Mouse (Mus musculus) hindbrain, embryonic 13.5 days (tissue): ENCODE measurements at regions not wholly inside any gene's neighbourhood (a gene's known extent, or its start where the extent isn't known, plus 50 kb on each side); places are given as distances from the start of the nearest gene placed in this dataset.

Source experiments
- ATAC-seq: fragments of 200-750 bp; cut with Nextera tagmentation; 2 replicates; pipeline ENCODE4 v1.8.0; 2017; ENCODE audit warnings: moderate TSS enrichment; ENCODE audit not compliant: low FRiP score
- H3K27ac ChIP-seq: fragments of 300-500 bp; sonication (generic); 2 replicates; pipeline ENCODE4 v1.5.1; 2015; ENCODE audit warnings: inconsistent platforms, mild to moderate bottlenecking, moderate library complexity
- H3K27me3 ChIP-seq: fragments of 300-500 bp; sonication (generic); 2 replicates; pipeline ENCODE4 v1.6.1; 2015; ENCODE audit warnings: mild to moderate bottlenecking, inconsistent platforms
- H3K36me3 ChIP-seq: fragments of 300-500 bp; sonication (generic); 2 replicates; pipeline ENCODE4 v1.6.1; 2015; ENCODE audit warnings: mild to moderate bottlenecking, inconsistent platforms
- H3K4me1 ChIP-seq: fragments of 300-500 bp; sonication (generic); replicated peaks from 2 replicates; pipeline ENCODE4 v1.6.1; 2015; ENCODE audit warnings: inconsistent platforms
- H3K4me2 ChIP-seq: fragments of 300-500 bp; sonication (generic); 2 replicates; pipeline ENCODE4 v1.6.1; 2015; ENCODE audit warnings: inconsistent platforms, mild to moderate bottlenecking, moderate library complexity
- H3K4me3 ChIP-seq: fragments of 300-500 bp; sonication (generic); 2 replicates; pipeline ENCODE4 v1.5.1; 2015; ENCODE audit warnings: mild to moderate bottlenecking, inconsistent platforms
- H3K9ac ChIP-seq: fragments of 300-500 bp; sonication (generic); 2 replicates; pipeline ENCODE4 v1.6.1; 2015; ENCODE audit warnings: mild to moderate bottlenecking, inconsistent platforms
- H3K9me3 ChIP-seq: fragments of 300-500 bp; sonication (generic); 2 replicates; pipeline ENCODE4 v1.6.1; 2016; ENCODE audit warnings: inconsistent platforms
- WGBS: fragments of 180-500 bp; shearing (Covaris S2); methylation state at CpG from one replicate; pipeline ENCODE4 v1.1.7; 2015; 5-methylcytosine and 5-hydroxymethylcytosine counted together

DNA sequence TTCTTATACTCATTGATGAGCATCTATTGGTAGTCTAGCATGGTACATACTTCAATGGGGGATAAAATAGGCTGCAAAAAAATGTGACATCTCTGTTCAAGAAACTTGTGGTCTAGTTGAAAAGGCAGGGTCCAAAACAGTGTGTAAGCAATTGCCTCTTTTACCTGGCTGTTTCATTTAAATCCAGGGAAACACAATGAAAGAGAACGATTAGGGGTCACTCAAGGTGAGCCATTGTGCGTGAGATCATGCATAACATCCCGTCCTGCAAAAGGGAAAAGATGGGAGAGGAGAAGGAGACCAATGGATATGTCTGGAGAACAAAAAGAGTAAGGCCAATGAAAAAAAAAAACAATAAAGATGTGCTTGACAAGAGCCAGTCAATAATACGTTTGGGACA lies 93.6 kb upstream of the Olfm4 start:
- H3K9ac ChIP-seq: no peak overlapping the region
- ATAC-seq: no peak
- H3K36me3 ChIP-seq: no peaks in the 10 kb centered on the region
- no peak overlapping the region for H3K27ac ChIP-seq
- peaks cover 33% of the 10 kb centered on the region for H3K27me3 ChIP-seq
- H3K4me1 ChIP-seq: 0 out of 2 replicates have a peak, but pooled peaks cover 7% of the 10 kb centered on the region
- H3K4me2 ChIP-seq: no peak overlapping the region
- no peaks in the 10 kb centered on the region; the same call in 1 of the 2 replicates for H3K9me3 ChIP-seq
- WGBS: 77% methylated on average over 4 of the region's 4 CpGs
- no peak overlapping the region for H3K4me3 ChIP-seq

GRCm38 (mm10) chr14:79883487-79883886 lies 100.4 kb upstream of the Olfm4 start:
- H3K9ac ChIP-seq: no peak overlapping the region
- H3K27me3 ChIP-seq: peaks cover 49% of the 10 kb centered on the region
- no peak for ATAC-seq
- no peak overlapping the region for H3K27ac ChIP-seq
- H3K36me3 ChIP-seq: no peaks in the 10 kb centered on the region
- H3K9me3 ChIP-seq: no peaks in the 10 kb centered on the region; the same call in 1 of the 2 replicates
- no peak overlapping the region for H3K4me3 ChIP-seq
- H3K4me2 ChIP-seq: no peak overlapping the region
- 67% methylated on average over 7 of the region's 7 CpGs for WGBS
- peaks cover 43% of the 10 kb centered on the region for H3K4me1 ChIP-seq

GRCm38 (mm10) chr14:79881726-79882125 lies 102.2 kb upstream of the Olfm4 start:
- Histone ChIP-seq H3K4me2 (no peak overlapping the region), H3K4me1 (peaks cover 46% of the 10 kb centered on the region), H3K36me3 (no peaks in the 10 kb centered on the region), H3K9me3 (no peaks in the 10 kb centered on the region), H3K9ac (no peak overlapping the region), H3K27ac (0 out of 2 replicates have a peak overlapping the region, but pooled peaks have one; percentile 62), H3K4me3 (no peak overlapping the region), H3K27me3 (peaks cover 45% of the 10 kb centered on the region)
- WGBS: 20% methylated on average over 9 of the region's 9 CpGs
- no peak for ATAC-seq

GRCm38 (mm10) chr14:79880065-79880755 lies 103.7 kb upstream of the Olfm4 start:
- H3K36me3 ChIP-seq: no peaks in the 10 kb centered on the region
- H3K9ac ChIP-seq: no peak overlapping the region
- ATAC-seq: peak; percentile 56
- peaks cover 46% of the 10 kb centered on the region for H3K4me1 ChIP-seq
- H3K4me2 ChIP-seq: no peak overlapping the region
- no peak overlapping the region for H3K4me3 ChIP-seq
- H3K9me3 ChIP-seq: no peaks in the 10 kb centered on the region
- peaks cover 49% of the 10 kb centered on the region for H3K27me3 ChIP-seq
- 14% methylated on average over 5 of the region's 5 CpGs for WGBS
- H3K27ac ChIP-seq: peak overlapping the region; percentile 73

- Histone ChIP-seq H3K27me3 (peaks cover 45% of the 10 kb centered on the region), H3K9ac (no peak overlapping the region), H3K9me3 (no peaks in the 10 kb centered on the region), H3K4me2 (0 out of 2 replicates have a peak overlapping the region, but pooled peaks have one; percentile 11), H3K27ac (peak overlapping the region; percentile 83), H3K36me3 (no peaks in the 10 kb centered on the region), H3K4me3 (no peak overlapping the region), H3K4me1 (peaks cover 46% of the 10 kb centered on the region)
- WGBS: 30% methylated on average over 11 of the region's 11 CpGs
- ATAC-seq: peak; percentile 57
Measured at GRCm38 (mm10) chr14:79879333-79880035, 104.4 kb upstream of the Olfm4 start.

DNA sequence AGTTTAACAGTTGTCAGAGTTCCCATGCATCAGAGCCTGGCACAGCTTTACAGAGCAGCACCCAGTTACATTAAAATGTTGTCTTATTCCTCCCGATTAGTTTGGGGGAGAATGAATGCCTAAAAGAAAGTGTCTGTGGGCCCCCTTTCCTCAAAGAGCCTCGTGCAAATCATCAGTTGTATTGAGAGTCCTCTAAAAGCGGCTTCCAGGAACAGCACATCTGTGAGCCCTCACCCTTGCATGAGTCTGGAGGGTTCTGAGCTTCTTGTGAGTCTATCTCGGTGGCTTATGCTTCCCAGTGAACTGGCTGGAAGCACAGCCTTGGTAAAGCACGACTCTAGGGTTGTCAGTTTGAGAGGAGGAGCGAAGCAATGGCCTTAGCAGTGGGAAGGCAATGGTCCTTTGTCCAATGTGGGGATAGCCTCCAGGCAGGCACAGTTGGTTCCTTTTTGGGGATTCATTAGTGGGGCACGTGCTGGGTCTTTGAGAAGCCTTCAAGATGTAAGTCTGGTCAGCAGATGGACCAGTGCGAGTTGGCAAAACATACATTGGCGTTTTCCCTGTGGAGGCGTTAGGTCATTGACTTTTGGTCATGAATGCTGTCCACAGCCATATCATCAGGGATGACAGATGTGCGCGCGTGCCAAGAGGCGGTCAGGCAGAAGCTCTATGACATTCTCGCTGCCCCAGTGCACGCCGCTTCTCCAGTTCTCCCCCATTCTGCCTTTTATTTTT lies 105.4 kb upstream of the Olfm4 start:
- Histone ChIP-seq H3K27ac (peak overlapping the region; percentile 83), H3K36me3 (no peaks in the 10 kb centered on the region), H3K9ac (no peak overlapping the region), H3K9me3 (no peaks in the 10 kb centered on the region), H3K4me3 (no peak overlapping the region), H3K4me1 (peaks cover 51% of the 10 kb centered on the region), H3K27me3 (peaks cover 35% of the 10 kb centered on the region), H3K4me2 (no peak overlapping the region)
- 47% methylated on average over 17 of the region's 17 CpGs for WGBS
- no peak for ATAC-seq

DNA sequence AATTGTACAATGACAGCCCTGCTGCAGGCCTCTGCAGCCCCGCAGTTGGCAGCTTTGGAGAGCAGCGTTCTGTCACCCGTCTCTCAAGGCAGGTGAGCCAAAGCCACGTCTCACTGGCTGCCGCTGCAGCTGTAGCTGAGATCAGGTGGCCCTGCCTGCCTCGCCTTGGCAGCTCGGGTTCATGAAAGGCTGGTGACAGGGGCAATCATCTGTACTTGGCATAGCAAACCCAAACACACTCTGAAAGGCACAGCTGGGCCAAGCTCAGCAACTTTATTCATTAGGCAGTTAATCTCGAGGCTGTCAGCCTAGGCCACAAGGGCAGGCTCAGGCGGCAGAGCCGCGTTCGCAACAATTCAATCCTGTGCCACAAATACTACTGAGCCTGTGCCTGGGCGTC lies 102.0 kb upstream of the Pcdh8 start:
- Histone ChIP-seq H3K9ac (no peak overlapping the region), H3K4me1 (peaks cover 19% of the 10 kb centered on the region), H3K27me3 (peaks cover 25% of the 10 kb centered on the region), H3K4me2 (no peak overlapping the region), H3K4me3 (no peak overlapping the region), H3K36me3 (no peaks in the 10 kb centered on the region), H3K27ac (peak overlapping the region; percentile 68), H3K9me3 (no peaks in the 10 kb centered on the region)
- ATAC-seq: peak; percentile 63
- 25% methylated on average over 13 of the region's 13 CpGs for WGBS

- H3K4me2 ChIP-seq: no peak overlapping the region
- WGBS: 3% methylated on average over 1 of the region's 1 CpGs
- no peak overlapping the region for H3K4me3 ChIP-seq
- H3K27me3 ChIP-seq: peaks cover 22% of the 10 kb centered on the region
- peak overlapping the region; percentile 68 for H3K27ac ChIP-seq
- ATAC-seq: peak; percentile 70
- no peaks in the 10 kb centered on the region for H3K36me3 ChIP-seq
- peaks cover 19% of the 10 kb centered on the region for H3K4me1 ChIP-seq
- H3K9me3 ChIP-seq: no peaks in the 10 kb centered on the region
- no peak overlapping the region for H3K9ac ChIP-seq
Measured at GRCm38 (mm10) chr14:79872430-79872829, 101.3 kb upstream of the Pcdh8 start.

- 77% methylated on average over 1 of the region's 1 CpGs for WGBS
- Histone ChIP-seq H3K4me3 (no peak overlapping the region), H3K27ac (no peak overlapping the region), H3K9ac (no peak overlapping the region), H3K4me1 (peaks cover 19% of the 10 kb centered on the region), H3K27me3 (no peaks in the 10 kb centered on the region), H3K36me3 (no peaks in the 10 kb centered on the region), H3K4me2 (no peak overlapping the region), H3K9me3 (no peaks in the 10 kb centered on the region)
- no peak for ATAC-seq
Measured at GRCm38 (mm10) chr14:79869325-79869724, 98.2 kb upstream of the Pcdh8 start.

DNA sequence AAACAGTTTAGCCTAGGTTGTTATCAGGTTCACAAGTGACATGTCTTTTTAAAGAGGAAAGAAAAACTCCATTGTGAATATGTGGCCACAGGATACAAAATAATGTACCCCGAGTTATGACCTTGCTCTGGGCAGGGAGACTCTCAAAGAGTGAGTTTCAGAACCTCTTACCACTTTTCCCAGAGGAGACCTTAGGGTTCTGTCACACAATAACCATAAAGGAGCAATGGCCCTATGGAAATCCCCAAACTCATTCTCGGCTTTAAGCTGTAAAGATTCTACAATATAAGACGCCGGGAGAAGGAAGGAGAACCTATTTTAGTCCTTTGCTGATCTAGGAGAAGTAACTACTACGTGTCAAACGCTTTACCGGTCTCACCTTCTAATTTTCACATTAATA lies 85.1 kb upstream of the Pcdh8 start:
- no peak for ATAC-seq
- 91% methylated on average over 7 of the region's 7 CpGs for WGBS

DNA sequence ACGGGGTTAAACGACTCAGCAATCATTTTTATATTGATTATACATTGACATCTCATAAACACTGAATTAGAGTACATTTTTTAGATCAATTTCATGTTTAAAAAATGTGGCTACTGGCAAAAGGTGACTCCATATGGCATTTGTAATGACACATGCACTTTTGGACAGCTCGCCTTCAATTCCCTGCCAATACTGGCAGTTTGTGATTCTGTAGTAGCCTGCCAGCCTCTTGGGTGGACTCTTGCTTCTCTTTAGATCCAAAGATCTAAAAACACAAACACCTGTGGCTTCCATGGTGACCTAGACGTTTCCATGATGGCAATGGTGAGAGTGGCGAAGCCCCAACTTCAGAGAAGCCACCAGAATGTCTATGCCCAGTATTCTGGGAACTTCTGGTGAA lies 83.1 kb upstream of the Pcdh8 start:
- WGBS: 91% methylated on average over 5 of the region's 5 CpGs
- no peak for ATAC-seq
- peaks cover 35% of the 10 kb centered on the region for H3K4me1 ChIP-seq
- no peaks in the 10 kb centered on the region for H3K9me3 ChIP-seq
- no peak overlapping the region for H3K9ac ChIP-seq
- no peaks in the 10 kb centered on the region for H3K27me3 ChIP-seq
- no peaks in the 10 kb centered on the region for H3K36me3 ChIP-seq
- H3K27ac ChIP-seq: no peak overlapping the region
- H3K4me2 ChIP-seq: no peak overlapping the region
- H3K4me3 ChIP-seq: no peak overlapping the region

More for the DNA sequence above, 85.1 kb upstream of the Pcdh8 start:
- Histone ChIP-seq H3K27me3 (no peaks in the 10 kb centered on the region), H3K4me2 (no peak overlapping the region), H3K9ac (no peak overlapping the region), H3K4me3 (no peak overlapping the region), H3K4me1 (peaks cover 17% of the 10 kb centered on the region), H3K36me3 (no peaks in the 10 kb centered on the region), H3K27ac (no peak overlapping the region), H3K9me3 (no peaks in the 10 kb centered on the region)

DNA sequence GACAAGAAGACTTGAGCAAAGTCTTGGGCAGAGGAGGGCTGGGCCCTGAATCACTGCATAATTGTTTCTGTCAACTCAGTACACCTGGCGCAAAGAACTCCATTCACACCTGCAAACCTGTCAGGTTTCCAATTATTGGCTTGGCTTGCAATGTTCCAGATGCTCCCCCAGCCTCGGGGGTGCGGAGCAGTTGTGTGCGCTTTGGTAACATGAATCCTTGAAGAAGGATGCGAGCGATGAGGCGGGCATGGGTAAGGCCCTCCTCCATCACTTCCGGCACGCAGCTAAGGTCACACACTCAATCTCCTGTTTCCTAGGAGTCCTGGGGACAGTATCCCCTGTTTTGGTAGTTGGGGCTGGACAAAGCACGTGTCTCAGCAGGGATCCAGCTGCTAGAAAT lies 81.6 kb upstream of the Pcdh8 start:
- no peak for ATAC-seq
- no peak overlapping the region for H3K4me2 ChIP-seq

More for the DNA sequence above, 81.6 kb upstream of the Pcdh8 start:
- no peak overlapping the region for H3K4me3 ChIP-seq
- H3K4me1 ChIP-seq: peaks cover 35% of the 10 kb centered on the region
- no peak overlapping the region for H3K27ac ChIP-seq
- WGBS: 75% methylated on average over 10 of the region's 10 CpGs
- H3K36me3 ChIP-seq: no peaks in the 10 kb centered on the region
- no peaks in the 10 kb centered on the region for H3K27me3 ChIP-seq
- H3K9me3 ChIP-seq: no peaks in the 10 kb centered on the region
- H3K9ac ChIP-seq: no peak overlapping the region
